Mouse (Mus musculus) ES-Bruce4 (cell line): ENCODE measurements around the gene Myo10.

ENCODE experiments used
- CTCF ChIP-seq: IDR thresholded peaks from one replicate; pipeline ENCODE4 v1.8.1; 2011; ENCODE audit warnings: low read depth, low read length
- EP300 ChIP-seq: IDR thresholded peaks from 2 replicates; pipeline ENCODE4 v1.6.1; 2011; ENCODE audit warnings: low read depth, low read length; ENCODE audit not compliant: insufficient read depth
- POLR2A ChIP-seq: IDR thresholded peaks from one replicate; pipeline ENCODE4 v1.8.1; 2011; ENCODE audit warnings: low read length; ENCODE audit not compliant: insufficient read depth

GRCm38 (mm10) chr15:25822656-25823055 lies 200.3 kb downstream of the Myo10 start:
- TF ChIP-seq CTCF (no peak), EP300 (no peak), POLR2A (no peak)
